Mouse (Mus musculus) urinary bladder, postnatal 36 days (tissue): ENCODE results near the gene Mb.
A peak's percentile ranks its signal among the peaks of the same experiment; 100 is the strongest.

Experiments used
- DNase-seq, 2 experiments: peaks; one replicate each; pipeline ENCODE4 v3.0.0; 2022; ENCODE audit warnings: low spot score in 2 of 2, mixed read lengths in 1 of 2

The Mb gene

DNA sequence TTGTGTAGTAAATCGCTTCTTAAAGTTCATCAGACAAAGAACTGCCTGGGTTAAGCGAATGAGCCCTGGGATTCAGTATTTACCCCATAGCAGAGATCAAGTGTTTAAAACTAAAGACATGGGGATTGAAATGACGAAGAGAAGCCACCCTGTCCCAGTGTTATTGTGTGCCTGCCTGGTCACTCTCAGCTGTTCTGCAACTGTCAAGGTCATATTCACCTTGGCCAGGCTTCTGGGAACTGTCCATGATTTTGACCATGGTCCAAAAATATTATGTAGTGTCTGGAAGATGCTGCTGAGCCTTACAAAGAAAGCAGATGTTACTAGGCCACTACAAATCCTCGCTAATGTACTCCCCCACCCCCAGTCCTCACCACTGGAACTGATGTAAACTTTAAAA lies 70.7 kb downstream of the Mb start:
- no peak for DNase-seq

DNA sequence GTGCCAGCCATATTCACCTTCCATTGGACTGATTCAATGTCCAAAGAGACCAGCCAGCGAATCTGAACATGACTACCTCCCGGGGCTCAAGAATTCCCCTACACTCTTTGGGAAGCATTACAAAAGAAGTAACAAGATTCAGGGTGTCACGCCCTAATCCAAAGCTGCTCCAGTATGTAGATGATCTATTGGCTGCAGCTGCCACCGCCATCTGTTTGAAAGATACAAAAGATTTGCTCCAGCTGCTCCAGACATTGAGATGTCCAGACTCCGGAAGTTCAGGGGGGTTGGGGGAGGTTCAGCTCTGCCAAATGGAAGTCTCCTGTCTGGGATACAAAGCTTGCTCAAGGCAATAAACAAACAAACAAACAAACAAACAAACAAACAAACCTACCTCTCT lies 73.9 kb downstream of the Mb start:
- no peak for DNase-seq

DNA sequence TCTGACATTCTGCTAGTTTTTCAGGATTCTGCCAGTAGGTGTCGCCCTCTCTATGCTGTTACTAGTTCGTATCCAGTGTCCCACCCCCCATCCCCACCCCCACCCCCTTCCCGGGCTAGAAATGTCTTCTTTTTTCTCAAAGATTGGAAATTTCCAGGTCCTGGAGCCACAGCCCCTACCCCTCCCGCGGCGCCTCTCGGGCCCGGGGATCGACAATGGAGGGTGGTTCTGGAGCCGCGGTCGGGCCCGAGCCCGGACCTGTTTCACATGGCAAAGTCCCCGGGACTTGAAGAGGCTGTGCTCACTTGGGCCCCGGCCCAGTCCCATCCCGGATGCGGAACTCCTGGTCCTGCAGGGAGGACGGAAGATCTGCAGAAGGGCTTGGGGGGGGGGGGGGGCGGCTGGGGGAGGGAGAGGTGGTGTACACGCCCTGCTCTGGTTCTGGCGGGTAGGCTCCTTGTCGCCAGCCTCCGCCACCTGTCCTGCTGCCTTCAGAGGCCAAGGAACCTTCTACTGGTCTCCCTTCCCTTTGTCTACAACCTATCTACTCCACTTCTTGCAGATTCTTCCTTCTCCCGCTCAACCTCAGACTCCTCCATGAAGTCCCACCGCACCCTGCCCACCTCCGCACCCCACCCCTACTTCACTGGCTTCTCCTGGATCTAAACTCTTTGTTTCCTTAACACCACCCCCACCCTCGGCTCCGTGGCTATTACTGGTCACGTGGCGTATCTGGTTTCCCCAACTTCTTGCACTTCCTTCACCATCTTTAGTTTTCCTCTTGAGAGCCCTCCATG lies 76.4 kb downstream of the Mb start:
- peak; percentile 65 to 78 for DNase-seq

DNA sequence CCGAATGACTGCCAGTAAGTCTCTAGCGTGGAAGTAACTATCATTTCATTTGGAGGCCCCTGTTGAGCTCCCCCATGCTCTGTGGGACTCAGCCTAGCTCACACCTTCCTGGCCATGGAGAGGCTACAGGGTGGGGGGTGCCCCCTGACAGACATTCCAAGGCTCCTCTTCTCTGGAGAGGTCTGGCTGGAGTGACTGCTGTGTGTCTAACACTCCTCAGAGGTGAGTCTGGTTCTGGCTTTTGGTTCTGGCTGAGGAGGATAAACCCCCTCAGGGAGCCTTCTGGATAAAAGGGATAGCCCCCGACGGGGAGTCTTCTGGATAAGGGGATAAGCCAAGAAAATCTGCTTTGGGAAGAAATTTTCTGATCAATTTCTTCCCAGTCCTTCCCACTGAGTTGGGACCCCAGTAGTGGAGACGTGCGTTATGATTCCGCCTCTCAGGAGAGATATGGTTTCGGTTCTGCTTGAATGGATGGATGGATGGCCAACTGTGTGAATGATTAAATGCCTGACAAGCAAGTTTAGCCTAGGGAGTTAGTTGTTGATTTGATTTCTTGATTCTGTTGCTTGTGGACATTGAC lies 77.1 kb downstream of the Mb start:
- DNase-seq: no peak

DNA sequence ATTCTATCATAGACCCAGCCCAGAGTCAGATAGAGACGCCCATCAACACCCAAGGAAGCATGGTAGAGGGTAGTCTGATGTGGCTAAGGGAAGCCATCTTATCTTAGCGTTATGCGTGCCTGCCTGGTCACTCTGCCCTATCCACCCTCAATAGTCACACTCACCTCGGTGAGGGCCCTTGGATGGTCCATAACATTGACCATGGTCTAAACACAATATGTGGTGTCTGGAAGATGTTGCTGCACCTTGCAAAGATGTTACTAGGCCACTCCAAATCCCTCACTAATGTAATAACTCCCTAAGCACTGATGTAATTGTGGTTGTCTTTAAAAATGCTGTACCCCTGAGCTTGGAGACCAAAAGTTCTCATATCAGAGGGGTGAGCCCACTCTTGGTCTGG lies 77.8 kb downstream of the Mb start:
- no peak for DNase-seq
